In genomic region chr10:28391168-28391567, GRCm38 (mm10) we compare ENCODE assay signal across 18 mouse cellular contexts.
DNase-seq lines count a peak whose midpoint lies in the region; ATAC-seq lines count a peak whose summit lies in the region.
"Had no signal": no experiment of that assay in that cellular context is flagged by ENCODE, and none has a peak within 500 bp of the region (broad histone marks: within the 10 kb centered on the region; RNA-seq: fewer than 3 reads in every experiment).

No protein-coding gene starts in this region.

- H3K27ac ChIP-seq in forebrain, embryonic 13.5 days: no peak overlapping the region
- H3K27ac ChIP-seq in forebrain, embryonic 10.5 days: no peak overlapping the region
- 0 out of 2 replicates have a peak overlapping the region, but pooled peaks have one; percentile 33 for H3K27ac ChIP-seq in forebrain, embryonic 16.5 days (ENCODE audit: low read length)
- no peak overlapping the region for H3K27ac ChIP-seq in forebrain, embryonic 14.5 days (ENCODE audit: low read depth, low read length)
- H3K27ac ChIP-seq: embryonic facial prominence, embryonic 13.5 days; embryonic facial prominence, embryonic 15.5 days had no signal

- H3K4me1 ChIP-seq in forebrain, embryonic 13.5 days: no peaks in the 10 kb centered on the region
- no peaks in the 10 kb centered on the region for H3K4me1 ChIP-seq in forebrain, embryonic 10.5 days
- no peaks in the 10 kb centered on the region; the same call in 1 of the 2 replicates for H3K4me1 ChIP-seq in forebrain, embryonic 16.5 days (replicated peaks; ENCODE audit: control insufficient read depth, insufficient read depth, low read length)
- no peaks in the 10 kb centered on the region for H3K4me1 ChIP-seq in forebrain, embryonic 14.5 days (ENCODE audit: control insufficient read depth, insufficient read depth, low read length)
- H3K4me1 ChIP-seq: embryonic facial prominence, embryonic 15.5 days had no signal

- H3K9me3 ChIP-seq in forebrain, embryonic 13.5 days (replicated peaks): no peaks in the 10 kb centered on the region
- no peaks in the 10 kb centered on the region for H3K9me3 ChIP-seq in forebrain, embryonic 10.5 days
- H3K9me3 ChIP-seq in forebrain, embryonic 16.5 days (ENCODE audit: control insufficient read depth, low read length): no peaks in the 10 kb centered on the region
- no peaks in the 10 kb centered on the region for H3K9me3 ChIP-seq in forebrain, embryonic 14.5 days (replicated peaks; ENCODE audit: control insufficient read depth, low read length)
- H3K9me3 ChIP-seq: embryonic facial prominence, embryonic 13.5 days; embryonic facial prominence, embryonic 15.5 days had no signal

- no peak overlapping the region for H3K9ac ChIP-seq in forebrain, embryonic 13.5 days
- no peak overlapping the region for H3K9ac ChIP-seq in forebrain, embryonic 16.5 days (replicated peaks; ENCODE audit: low read depth, low read length)
- no peak overlapping the region for H3K9ac ChIP-seq in forebrain, embryonic 14.5 days (ENCODE audit: low read length)
- H3K9ac ChIP-seq: embryonic facial prominence, embryonic 13.5 days; embryonic facial prominence, embryonic 15.5 days had no signal

- DNase-seq in forebrain, embryonic 10.5 days (ENCODE audit: extremely low spot score, low spot score): no peak
- DNase-seq in forebrain, embryonic 14.5 days (ENCODE audit: low spot score): no peak
- no peak for DNase-seq in frontal cortex, postnatal 10 days (ENCODE audit: low spot score in 2 of 2)
- DNase-seq in kidney, postnatal 4 days: no peak
- DNase-seq: adrenal gland, adult 2 months; adrenal gland, postnatal 10 days; adrenal gland, postnatal 25 days; cerebellum, adult 11 months; cerebellum, adult 18-20 months; cerebellum, adult 8-10 months; cerebellum, adult 9-11 months; embryo, embryonic 11 days had no signal

- ATAC-seq in forebrain, embryonic 13.5 days: peak; percentile 33; the same call in 1 of the 2 replicates
- ATAC-seq in forebrain, embryonic 16.5 days: peak; percentile 61; the same call in 1 of the 2 replicates
- no peak for ATAC-seq in forebrain, embryonic 14.5 days
- ATAC-seq in frontal cortex, adult (ENCODE audit: low TSS enrichment): peak; percentile 74

- H3K4me2 ChIP-seq in forebrain, embryonic 13.5 days: no peak overlapping the region
- no peak overlapping the region for H3K4me2 ChIP-seq in forebrain, embryonic 16.5 days (ENCODE audit: low read length)
- no peak overlapping the region for H3K4me2 ChIP-seq in forebrain, embryonic 14.5 days (ENCODE audit: low read length)
- H3K4me2 ChIP-seq: embryonic facial prominence, embryonic 13.5 days; embryonic facial prominence, embryonic 15.5 days had no signal

- WGBS in forebrain, embryonic 13.5 days: 90% methylated on average over 5 of the region's 5 CpGs
- WGBS in forebrain, embryonic 10.5 days: 93% methylated on average over 5 of the region's 5 CpGs
- 73% methylated on average over 5 of the region's 5 CpGs for WGBS in forebrain, embryonic 16.5 days
- 85% methylated on average over 5 of the region's 5 CpGs for WGBS in forebrain, embryonic 14.5 days

- no peaks in the 10 kb centered on the region for H3K27me3 ChIP-seq in forebrain, embryonic 13.5 days
- H3K27me3 ChIP-seq in forebrain, embryonic 10.5 days (ENCODE audit: poor library complexity, severe bottlenecking): no peaks in the 10 kb centered on the region
- H3K27me3 ChIP-seq in forebrain, embryonic 16.5 days (replicated peaks; ENCODE audit: control insufficient read depth, insufficient read depth, low read length): no peaks in the 10 kb centered on the region
- no peaks in the 10 kb centered on the region for H3K27me3 ChIP-seq in forebrain, embryonic 14.5 days (replicated peaks; ENCODE audit: control insufficient read depth, insufficient read depth, low read length)
- H3K27me3 ChIP-seq: embryonic facial prominence, embryonic 13.5 days; embryonic facial prominence, embryonic 15.5 days had no signal

- H3K36me3 ChIP-seq in forebrain, embryonic 13.5 days (ENCODE audit: poor library complexity, severe bottlenecking): no peaks in the 10 kb centered on the region
- H3K36me3 ChIP-seq in forebrain, embryonic 10.5 days (replicated peaks): no peaks in the 10 kb centered on the region
- H3K36me3 ChIP-seq in forebrain, embryonic 16.5 days (ENCODE audit: control insufficient read depth, insufficient read depth): no peaks in the 10 kb centered on the region
- H3K36me3 ChIP-seq in forebrain, embryonic 14.5 days (ENCODE audit: control insufficient read depth, insufficient read depth, low read length): no peaks in the 10 kb centered on the region
- H3K36me3 ChIP-seq: embryonic facial prominence, embryonic 13.5 days; embryonic facial prominence, embryonic 15.5 days had no signal

- H3K4me3 ChIP-seq in forebrain, embryonic 13.5 days: no peak overlapping the region
- H3K4me3 ChIP-seq in forebrain, embryonic 10.5 days: no peak overlapping the region
- H3K4me3 ChIP-seq in forebrain, embryonic 16.5 days (replicated peaks; ENCODE audit: low read length): no peak overlapping the region
- H3K4me3 ChIP-seq in forebrain, embryonic 14.5 days (ENCODE audit: low read depth, low read length): no peak overlapping the region
- H3K4me3 ChIP-seq: embryonic facial prominence, embryonic 13.5 days; embryonic facial prominence, embryonic 15.5 days; erythroblast, embryonic 14.5 days had no signal
